Mouse (Mus musculus): ENCODE measurements around the gene Dld. TPM values are rescaled to one million over a fixed set of nuclear protein-coding genes. Genes with fewer than 3 reads are reported as not detected.

The Dld gene
- total and polyA plus RNA-seq, 3 experiments, result 112 to 229 (median 131) TPM

DNA sequence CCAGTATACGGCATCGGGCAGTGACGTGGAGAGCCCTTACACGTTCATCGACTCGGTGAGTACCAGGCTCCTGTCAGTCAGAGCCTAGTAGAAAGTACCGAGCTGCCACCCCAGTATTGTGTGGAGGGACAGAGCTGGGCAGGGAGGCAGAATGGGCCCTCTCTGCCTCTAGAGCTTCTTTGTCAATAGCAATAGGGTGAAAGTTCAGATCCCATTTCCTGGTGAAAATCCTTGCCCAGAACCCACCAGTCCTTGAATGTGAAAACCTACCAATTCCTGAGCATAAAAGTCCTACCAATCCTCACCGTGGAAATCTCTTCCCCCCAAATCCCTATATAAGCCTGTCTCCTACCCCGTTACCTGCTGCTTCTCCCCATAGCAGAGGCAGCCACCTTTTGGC lies 51.0 kb downstream of the Dld start:
- no peaks in the 10 kb centered on the region for H3K79me2 ChIP-seq (ENCODE audit: control insufficient read depth, insufficient read depth, low read length, poor library complexity)
- H3K27me3 ChIP-seq (ENCODE audit: control insufficient read depth in 1 of 2, insufficient read depth in 2 of 2, low read length in 2 of 2), result no peaks in the 10 kb centered on the region
- DNase-seq (ENCODE audit: low read depth, low spot score), result no peak
- H3K4me3 ChIP-seq (ENCODE audit: control insufficient read depth in 1 of 2, insufficient read depth in 1 of 2, low read depth in 2 of 2, low read length in 2 of 2), result no peak overlapping the region
- no peaks in the 10 kb centered on the region for H3K4me1 ChIP-seq (ENCODE audit: control insufficient read depth in 1 of 2, insufficient read depth in 2 of 2, low read length in 2 of 2)
- H3K36me3 ChIP-seq (ENCODE audit: control insufficient read depth in 1 of 2, insufficient read depth in 2 of 2, low read length in 2 of 2), result no peaks in the 10 kb centered on the region
- H3K9ac ChIP-seq (ENCODE audit: control insufficient read depth, low read depth, low read length, poor library complexity, severe bottlenecking), result no peak overlapping the region
- no peak for TF ChIP-seq CTCF (IDR thresholded peaks at IDR 0.05 in 2 of 3, conservative IDR thresholded peaks at IDR 0.05 in 1 of 3; ENCODE audit: control insufficient read depth in 1 of 3, insufficient read depth in 1 of 3, low read depth in 2 of 3, low read length in 3 of 3, poor library complexity in 1 of 3, severe bottlenecking in 1 of 3)
- no peak for TF ChIP-seq MXI1 (IDR thresholded peaks at IDR 0.05; ENCODE audit: low read depth, low read length)
- no peak for TF ChIP-seq RCOR1 (IDR thresholded peaks at IDR 0.05; ENCODE audit: low read depth, low read length)
- TF ChIP-seq MYB (IDR thresholded peaks at IDR 0.05; ENCODE audit: low read depth, low read length), result no peak
- no peak for TF ChIP-seq TBP (IDR thresholded peaks at IDR 0.05; ENCODE audit: low read depth, low read length)
- TF ChIP-seq UBTF (IDR thresholded peaks at IDR 0.05; ENCODE audit: borderline replicate concordance, insufficient read depth, low read depth, low read length), result no peak
- TF ChIP-seq MAX (IDR thresholded peaks at IDR 0.05; ENCODE audit: low read length), result no peak
- TF ChIP-seq KAT2A (conservative IDR thresholded peaks at IDR 0.05; ENCODE audit: low read depth, low read length), result no peak
- no peak for TF ChIP-seq MYC (IDR thresholded peaks at IDR 0.05; ENCODE audit: low read depth, low read length)
- no peak for TF ChIP-seq ELF1 (IDR thresholded peaks at IDR 0.05; ENCODE audit: low read depth, low read length)
- TF ChIP-seq NELFE (IDR thresholded peaks at IDR 0.05; ENCODE audit: low read depth, low read length), result no peak
- no peak overlapping the region for H3K27ac ChIP-seq (ENCODE audit: control insufficient read depth, low read depth, low read length)
- no peaks in the 10 kb centered on the region for H3K9me3 ChIP-seq (replicated peaks; ENCODE audit: insufficient read depth, low read length)

DNA sequence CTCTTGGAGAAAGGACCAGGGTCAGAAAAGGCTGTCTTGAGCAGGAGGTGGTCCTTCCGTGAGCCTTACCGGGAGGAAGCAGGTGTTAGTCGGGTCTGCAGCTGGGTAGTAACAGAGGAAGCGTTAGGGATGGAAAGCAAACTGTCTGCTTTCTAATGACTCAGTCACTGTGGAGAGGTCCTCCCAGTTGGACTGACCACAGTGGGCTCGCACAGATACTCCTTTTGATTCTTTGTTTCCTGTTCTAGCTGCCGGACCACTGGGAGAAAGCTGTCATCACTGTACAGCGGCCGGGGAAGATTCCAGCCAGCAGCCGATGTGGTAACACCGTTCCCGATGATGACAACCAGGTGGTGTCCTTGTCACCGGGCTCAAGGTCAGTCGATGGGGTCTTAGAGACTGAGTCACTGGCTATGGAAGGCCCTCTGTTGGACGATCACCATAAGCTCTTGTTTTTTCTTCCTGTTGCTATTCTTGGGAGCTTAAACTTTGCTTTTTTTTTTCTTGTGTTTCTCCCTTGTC lies 51.5 kb downstream of the Dld start:
- DNase-seq (ENCODE audit: low read depth, low spot score), result no peak
- H3K36me3 ChIP-seq (ENCODE audit: control insufficient read depth in 1 of 2, insufficient read depth in 2 of 2, low read length in 2 of 2), result no peaks in the 10 kb centered on the region
- H3K27ac ChIP-seq (ENCODE audit: control insufficient read depth, low read depth, low read length), result no peak overlapping the region

More for the DNA sequence above, 51.5 kb downstream of the Dld start:
- no peak overlapping the region for H3K4me3 ChIP-seq (ENCODE audit: control insufficient read depth in 1 of 2, insufficient read depth in 1 of 2, low read depth in 2 of 2, low read length in 2 of 2)
- H3K9ac ChIP-seq (ENCODE audit: control insufficient read depth, low read depth, low read length, poor library complexity, severe bottlenecking), result no peak overlapping the region
- no peaks in the 10 kb centered on the region for H3K9me3 ChIP-seq (replicated peaks; ENCODE audit: insufficient read depth, low read length)
- no peak for TF ChIP-seq CHD2 (IDR thresholded peaks at IDR 0.05; ENCODE audit: low read length)
- no peak for TF ChIP-seq NRF1 (IDR thresholded peaks at IDR 0.05; ENCODE audit: insufficient read depth, low read depth, low read length, poor library complexity, severe bottlenecking)
- no peak for TF ChIP-seq NELFE (IDR thresholded peaks at IDR 0.05; ENCODE audit: low read depth, low read length)
- no peak for TF ChIP-seq MYB (IDR thresholded peaks at IDR 0.05; ENCODE audit: low read depth, low read length)
- no peak for TF ChIP-seq RCOR1 (IDR thresholded peaks at IDR 0.05; ENCODE audit: low read depth, low read length)
- TF ChIP-seq SIN3A (IDR thresholded peaks at IDR 0.05; ENCODE audit: low read length), result no peak
- TF ChIP-seq ETS1 (IDR thresholded peaks at IDR 0.05; ENCODE audit: low read depth, low read length), result no peak
- TF ChIP-seq MAX (IDR thresholded peaks at IDR 0.05; ENCODE audit: low read length), result no peak
- TF ChIP-seq BHLHE40 (IDR thresholded peaks at IDR 0.05; ENCODE audit: borderline replicate concordance, low read depth, low read length), result no peak
- TF ChIP-seq USF2 (IDR thresholded peaks at IDR 0.05; ENCODE audit: borderline replicate concordance in 1 of 2, insufficient read depth in 1 of 2, low read depth in 1 of 2, low read length in 2 of 2), result no peak
- TF ChIP-seq USF1 (IDR thresholded peaks at IDR 0.05; ENCODE audit: low read depth, low read length), result no peak
- no peak for TF ChIP-seq GABPA (IDR thresholded peaks at IDR 0.05; ENCODE audit: low read depth, low read length)
- TF ChIP-seq MYC (IDR thresholded peaks at IDR 0.05; ENCODE audit: low read depth, low read length), result no peak
- no peak for TF ChIP-seq ZKSCAN1 (IDR thresholded peaks at IDR 0.05; ENCODE audit: low read depth, low read length)
- no peak for TF ChIP-seq TAL1 (IDR thresholded peaks at IDR 0.05; ENCODE audit: low read length)
- no peaks in the 10 kb centered on the region for H3K4me1 ChIP-seq (ENCODE audit: control insufficient read depth in 1 of 2, insufficient read depth in 2 of 2, low read length in 2 of 2)
- no peaks in the 10 kb centered on the region for H3K27me3 ChIP-seq (ENCODE audit: control insufficient read depth in 1 of 2, insufficient read depth in 2 of 2, low read length in 2 of 2)
- H3K79me2 ChIP-seq (ENCODE audit: control insufficient read depth, insufficient read depth, low read length, poor library complexity), result no peaks in the 10 kb centered on the region
